Mouse (Mus musculus) midbrain, embryonic 16.5 days (tissue): ENCODE results near the gene Gm11555. TPM values are rescaled to one million over a fixed set of nuclear protein-coding genes. Genes with fewer than 3 reads are reported as not detected.
"Not testable (repeated sequence)": the region's sequence is repeated elsewhere in the genome, so short reads cannot be mapped to it uniquely, and the experiment has no call there.

ENCODE experiments used
- ATAC-seq: fragments of 200-750 bp; cut with Nextera tagmentation; 2 replicates; pipeline ENCODE4 v1.8.0; 2017; ENCODE audit warnings: moderate TSS enrichment
- H3K27ac ChIP-seq: fragments of 300-500 bp; sonication (generic); 2 replicates; pipeline ENCODE4 v1.5.1; 2014; ENCODE audit warnings: mild to moderate bottlenecking, low read length, mixed read lengths
- H3K27me3 ChIP-seq: fragments of 300-500 bp; sonication (generic); 2 replicates; pipeline ENCODE4 v1.6.1; 2014; ENCODE audit warnings: low read depth, low read length, mixed read lengths; ENCODE audit not compliant: control insufficient read depth, insufficient read depth
- H3K36me3 ChIP-seq: fragments of 300-500 bp; sonication (generic); 2 replicates; pipeline ENCODE4 v1.6.1; 2014; ENCODE audit warnings: mild to moderate bottlenecking, low read length, moderate library complexity, mixed read lengths; ENCODE audit not compliant: control insufficient read depth, insufficient read depth
- H3K4me1 ChIP-seq: fragments of 300-500 bp; sonication (generic); 2 replicates; pipeline ENCODE4 v1.6.1; 2014; ENCODE audit warnings: mild to moderate bottlenecking, low read length, mixed read lengths; ENCODE audit not compliant: control insufficient read depth, insufficient read depth
- H3K4me2 ChIP-seq: fragments of 300-500 bp; sonication (generic); 2 replicates; pipeline ENCODE4 v1.6.1; 2014; ENCODE audit warnings: mild to moderate bottlenecking, low read length, mixed read lengths
- H3K4me3 ChIP-seq: fragments of 300-500 bp; sonication (generic); 2 replicates; pipeline ENCODE4 v1.5.1; 2014; ENCODE audit warnings: low read depth, mild to moderate bottlenecking, low read length, moderate library complexity, mixed read lengths
- H3K9ac ChIP-seq: fragments of 300-500 bp; sonication (generic); 2 replicates; pipeline ENCODE4 v1.6.1; 2014; ENCODE audit warnings: low read depth, low read length, mixed read lengths
- H3K9me3 ChIP-seq: fragments of 300-500 bp; sonication (generic); replicated peaks from 2 replicates; pipeline ENCODE4 v1.6.1; 2014; ENCODE audit warnings: mild to moderate bottlenecking, low read length, mixed read lengths; ENCODE audit not compliant: control insufficient read depth, poor library complexity, severe bottlenecking
- WGBS: fragments of 180-500 bp; shearing (Covaris S2); extraction: QIAGEN DNeasy Blood & Tissue Kit; methylation state at CpG from one replicate; pipeline ENCODE4 v1.1.7; 2014; 5-methylcytosine and 5-hydroxymethylcytosine counted together
- polyA plus RNA-seq: library from polyadenylated mRNA; unstranded; fragments of >200 nt; fragmentation: Nextera tagmentation; extraction: Ambion mirVana; gene quantifications from 2 replicates; pipeline ENCODE4 v1.2.1, GENCODE M21; 2015

Gm11555 gene
- polyA plus RNA-seq, 1 experiment from 2014 or later: not detected

GRCm38 (mm10) chr11:99620335-99620734, 29.7 kb downstream of the Gm11555 start, which contains the start of gene Gm11562:
Gene Gm11562 (minus strand): TSS chr11:99620435.
- no peaks in the 10 kb centered on the region for H3K36me3 ChIP-seq
- H3K4me2 ChIP-seq: no peak within 1 kb of the TSS
- no peaks in the 10 kb centered on the region for H3K9me3 ChIP-seq
- no peak within 1 kb of the TSS for H3K9ac ChIP-seq
- no peaks in the 10 kb centered on the region for H3K27me3 ChIP-seq
- no peaks in the 10 kb centered on the region for H3K4me1 ChIP-seq
- ATAC-seq: no peak
- WGBS: 94% methylated on average over 2 of the region's 2 CpGs
- H3K27ac ChIP-seq: no peak within 1 kb of the TSS
- no peak within 1 kb of the TSS for H3K4me3 ChIP-seq

- no peak within 1 kb of the TSS for H3K4me3 ChIP-seq
- H3K27ac ChIP-seq: no peak within 1 kb of the TSS
- H3K9me3 ChIP-seq: no peaks in the 10 kb centered on the region
- no peak within 1 kb of the TSS for H3K9ac ChIP-seq
- no peak for ATAC-seq
- 73% methylated on average over 3 of the region's 3 CpGs for WGBS
- H3K4me1 ChIP-seq: no peaks in the 10 kb centered on the region
- H3K36me3 ChIP-seq: no peaks in the 10 kb centered on the region
- H3K27me3 ChIP-seq: no peaks in the 10 kb centered on the region
- no peak within 1 kb of the TSS for H3K4me2 ChIP-seq
Measured at GRCm38 (mm10) chr11:99614796-99615363, 35.2 kb downstream of the Gm11555 start, which contains the start of gene Krtap2-4. Gene Krtap2-4 (minus strand): TSS chr11:99614846.

- not testable (repeated sequence) for H3K36me3 ChIP-seq, H3K4me3 ChIP-seq, H3K4me1 ChIP-seq, H3K27me3 ChIP-seq, H3K9ac ChIP-seq, ATAC-seq, H3K27ac ChIP-seq, H3K4me2 ChIP-seq, H3K9me3 ChIP-seq
- WGBS: 77% methylated on average over 1 of the region's 2 CpGs
Measured at GRCm38 (mm10) chr11:99610089-99610488, 39.9 kb downstream of the Gm11555 start, which contains the start of gene Gm11937. Gene Gm11937 (minus strand): TSS chr11:99610189.

GRCm38 (mm10) chr11:99609126-99609525, 40.9 kb downstream of the Gm11555 start:
- no peaks in the 10 kb centered on the region for H3K36me3 ChIP-seq
- no peaks in the 10 kb centered on the region for H3K9me3 ChIP-seq
- 75% methylated on average over 1 of the region's 1 CpGs for WGBS
- no peak overlapping the region for H3K4me2 ChIP-seq
- no peak overlapping the region for H3K9ac ChIP-seq
- H3K4me3 ChIP-seq: no peak overlapping the region
- no peaks in the 10 kb centered on the region for H3K4me1 ChIP-seq
- H3K27me3 ChIP-seq: no peaks in the 10 kb centered on the region
- ATAC-seq: no peak
- no peak overlapping the region for H3K27ac ChIP-seq

GRCm38 (mm10) chr11:99603208-99603607, 46.8 kb downstream of the Gm11555 start, which contains the start of gene Gm11938:
Gene Gm11938 (minus strand): TSS chr11:99603308.
- ATAC-seq, H3K4me1 ChIP-seq, H3K27ac ChIP-seq, H3K4me2 ChIP-seq, H3K36me3 ChIP-seq, H3K4me3 ChIP-seq, H3K9me3 ChIP-seq, H3K27me3 ChIP-seq, H3K9ac ChIP-seq: not testable (repeated sequence)
- 85% methylated on average over 1 of the region's 1 CpGs for WGBS

Other genes starting within 250 kb of the Gm11555 start
- gene Krt12, start 228.0 kb downstream of the Gm11555 start, polyA plus RNA-seq: 0.14 TPM in 1 of 2 replicates, not detected in the other
- gene Krt20, start 212.1 kb downstream of the Gm11555 start, polyA plus RNA-seq: 0.21 and 0.34 TPM in 2 replicates
- 0.11 TPM in 1 of 2 replicates, not detected in the other for gene Krt23, start 157.1 kb downstream of the Gm11555 start, polyA plus RNA-seq
- not detected in 2 replicates for gene Krt39, start 128.9 kb downstream of the Gm11555 start, polyA plus RNA-seq
- gene Krt40, start 107.1 kb downstream of the Gm11555 start, polyA plus RNA-seq: not detected in 2 replicates
- gene Krtap3-3, start 99.4 kb downstream of the Gm11555 start, polyA plus RNA-seq: not detected in 2 replicates
- not detected in 2 replicates for gene Krtap3-2, start 93.4 kb downstream of the Gm11555 start, polyA plus RNA-seq
- gene Gm11939, start 90.8 kb downstream of the Gm11555 start, polyA plus RNA-seq: not detected in 2 replicates
- not detected in 2 replicates for gene Krtap3-1, start 83.6 kb downstream of the Gm11555 start, polyA plus RNA-seq
- gene Krtap1-5, start 69.2 kb downstream of the Gm11555 start, polyA plus RNA-seq: not detected in 2 replicates
- gene Krtap1-4, start 66.6 kb downstream of the Gm11555 start, polyA plus RNA-seq: not detected in 2 replicates
- gene Krtap1-3, start 58.9 kb downstream of the Gm11555 start, polyA plus RNA-seq: not detected in 2 replicates
- not detected in 2 replicates for gene Krtap9-3, start 52.1 kb downstream of the Gm11555 start, polyA plus RNA-seq
- not detected in 2 replicates for gene Gm11938, start 46.9 kb downstream of the Gm11555 start, polyA plus RNA-seq
- not detected in 2 replicates for gene Gm11937, start 40.0 kb downstream of the Gm11555 start, polyA plus RNA-seq
- not detected in 2 replicates for gene Krtap2-4, start 35.4 kb downstream of the Gm11555 start, polyA plus RNA-seq
- not detected in 2 replicates for gene Gm11562, start 29.8 kb downstream of the Gm11555 start, polyA plus RNA-seq
- gene Krtap4-1, start 22.0 kb downstream of the Gm11555 start, polyA plus RNA-seq: not detected in 2 replicates
- 0.25 TPM in 1 of 2 replicates, not detected in the other for gene Krtap4-2, start 15.2 kb downstream of the Gm11555 start, polyA plus RNA-seq
- not detected in 2 replicates for gene Krtap4-7, start 6.1 kb downstream of the Gm11555 start, polyA plus RNA-seq
- not detected in 2 replicates for gene Gm11563, start 8.7 kb upstream of the Gm11555 start, polyA plus RNA-seq
- gene Krtap4-6, start 15.7 kb upstream of the Gm11555 start, polyA plus RNA-seq: not detected in 2 replicates
- not detected in 2 replicates for gene Gm14190, start 40.5 kb upstream of the Gm11555 start, polyA plus RNA-seq
- not detected in 2 replicates for gene Gm14180, start 84.1 kb upstream of the Gm11555 start, polyA plus RNA-seq
- gene Gm11595, start 122.7 kb upstream of the Gm11555 start, polyA plus RNA-seq: not detected in 2 replicates
- not detected in 2 replicates for gene Krtap4-8, start 130.5 kb upstream of the Gm11555 start, polyA plus RNA-seq
- not detected in 2 replicates for gene Krtap4-9, start 135.0 kb upstream of the Gm11555 start, polyA plus RNA-seq
- not detected in 2 replicates for gene Gm11596, start 143.2 kb upstream of the Gm11555 start, polyA plus RNA-seq
- gene Gm11569, start 148.7 kb upstream of the Gm11555 start, polyA plus RNA-seq: not detected in 2 replicates
- not detected in 2 replicates for gene Gm11554, start 154.2 kb upstream of the Gm11555 start, polyA plus RNA-seq
- gene Krtap4-13, start 159.7 kb upstream of the Gm11555 start, polyA plus RNA-seq: not detected in 2 replicates
- gene Gm11564, start 165.4 kb upstream of the Gm11555 start, polyA plus RNA-seq: not detected in 2 replicates
- gene 2300003K06Rik, start 187.8 kb upstream of the Gm11555 start, polyA plus RNA-seq: not detected in 2 replicates
- not detected in 2 replicates for gene Krtap4-16, start 201.4 kb upstream of the Gm11555 start, polyA plus RNA-seq
- not detected in 2 replicates for gene Gm11568, start 207.7 kb upstream of the Gm11555 start, polyA plus RNA-seq
- gene Gm11559, start 214.2 kb upstream of the Gm11555 start, polyA plus RNA-seq: not detected in 2 replicates
- gene Krtap9-1, start 223.2 kb upstream of the Gm11555 start, polyA plus RNA-seq: not detected in 2 replicates
- not detected in 2 replicates for gene Gm11567, start 229.0 kb upstream of the Gm11555 start, polyA plus RNA-seq